Mouse (Mus musculus): ENCODE data around the gene BC107364.
"Not testable (repeated sequence)": the region's sequence is repeated elsewhere in the genome, so short reads cannot be mapped to it uniquely, and the experiment has no call there.

Gene BC107364

GRCm38 (mm10) chr3:96414126-96414950 lies 37.8 kb downstream of the BC107364 start:
- DNase-seq (ENCODE audit: low spot score) = peak; percentile 75

DNA sequence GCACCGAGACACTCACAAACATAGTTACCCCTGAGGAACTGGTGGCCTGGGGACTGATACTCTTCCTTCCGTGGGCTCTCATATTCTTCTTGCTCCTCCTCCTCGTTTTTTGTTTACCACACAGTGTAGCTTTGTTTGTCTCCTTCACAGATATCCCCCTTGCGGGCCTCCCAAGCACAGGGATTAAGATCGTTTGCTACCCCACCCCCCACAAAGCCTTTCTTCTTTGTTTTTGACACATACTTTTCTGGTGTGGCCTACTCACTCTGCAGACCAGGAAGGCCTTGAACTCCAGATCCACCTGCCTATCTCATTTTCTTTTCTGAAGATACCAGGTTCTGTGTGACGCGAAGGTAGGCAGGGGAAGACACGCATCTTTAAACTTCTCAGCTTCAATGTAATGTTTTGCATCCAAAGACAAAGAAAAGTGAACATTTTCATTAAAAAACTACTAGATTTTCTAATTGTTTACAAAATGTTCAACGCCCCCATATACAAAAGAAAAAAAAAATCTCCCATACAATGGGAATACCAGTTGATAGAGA lies 38.5 kb downstream of the BC107364 start:
- no peak for DNase-seq (ENCODE audit: low spot score)

DNA sequence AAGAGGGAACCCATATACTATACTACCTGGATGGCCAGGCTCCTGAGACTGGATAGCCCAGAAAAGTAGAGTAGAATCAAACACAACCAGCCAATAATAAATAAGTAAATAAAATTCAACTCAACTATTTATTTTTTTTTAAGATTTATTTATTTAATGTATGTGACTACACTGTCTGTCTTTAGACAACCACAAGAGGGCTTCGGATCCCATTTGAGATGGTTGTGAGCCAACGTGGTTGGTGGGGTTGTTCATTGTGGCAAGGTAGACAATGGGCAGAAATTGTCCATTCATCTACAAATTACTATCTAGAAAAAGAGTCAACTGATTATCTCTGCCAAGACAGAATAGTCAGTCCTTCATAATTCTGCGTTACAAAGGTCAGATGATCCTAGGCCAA lies 40.3 kb downstream of the BC107364 start:
- DNase-seq (ENCODE audit: low spot score) = no peak

GRCm38 (mm10) chr3:96410966-96411365 lies 41.1 kb downstream of the BC107364 start:
- no peak for DNase-seq (ENCODE audit: low spot score)

- DNase-seq (ENCODE audit: low spot score) = no peak
Observed at GRCm38 (mm10) chr3:96409701-96410246, 42.3 kb downstream of the BC107364 start.

GRCm38 (mm10) chr3:96408111-96408510 lies 44.0 kb downstream of the BC107364 start:
- DNase-seq (ENCODE audit: low spot score) = not testable (repeated sequence)

DNA sequence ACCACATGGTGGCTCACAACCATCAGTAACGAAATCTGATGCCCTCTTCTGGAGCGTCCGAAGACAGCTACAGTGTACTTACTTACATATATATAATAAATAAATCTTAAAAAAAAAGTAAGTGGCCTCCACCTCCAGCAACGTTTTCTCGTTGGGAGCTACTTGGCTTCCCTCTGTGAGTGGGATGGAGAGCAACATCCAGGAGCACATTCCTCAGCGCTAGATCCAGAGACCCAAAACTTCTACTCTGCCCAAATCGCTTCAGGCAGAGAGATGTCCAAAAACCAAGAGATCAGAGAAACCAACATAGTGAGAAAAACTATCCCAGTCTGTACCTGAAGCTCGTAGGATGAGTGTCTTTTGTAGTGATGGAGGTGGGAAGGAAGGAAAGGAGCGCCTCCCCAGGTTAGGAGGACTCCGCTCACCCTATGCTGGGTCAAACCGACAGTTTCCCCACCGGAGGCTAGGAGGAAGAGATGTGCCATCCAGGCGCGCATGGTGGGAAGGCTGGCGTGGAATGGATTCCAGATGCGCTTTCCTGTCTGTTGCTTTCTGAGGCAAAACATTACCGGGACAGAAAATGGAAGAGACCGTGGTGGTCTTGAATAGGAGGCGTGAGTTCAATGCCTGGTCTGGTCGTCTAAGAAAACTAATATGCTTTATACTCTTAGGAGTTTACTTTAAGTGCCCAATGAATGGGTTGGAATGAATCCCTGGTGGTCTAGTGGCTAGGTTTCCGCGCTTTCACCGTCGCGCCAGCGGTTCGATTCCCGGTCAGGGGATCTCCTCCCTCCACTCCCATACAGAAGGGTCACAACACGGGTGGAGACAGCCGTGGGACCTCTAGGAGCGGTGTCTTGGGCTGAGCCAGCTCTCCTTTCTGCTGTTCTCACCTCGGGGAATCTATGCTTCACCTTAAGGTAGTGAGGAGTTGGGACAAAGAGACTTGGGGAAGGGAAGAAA lies 46.3 kb downstream of the BC107364 start:
- no peak for DNase-seq (ENCODE audit: low spot score)

- no peak for DNase-seq (ENCODE audit: low spot score)
Observed at GRCm38 (mm10) chr3:96405004-96405403, 47.1 kb downstream of the BC107364 start.

DNA sequence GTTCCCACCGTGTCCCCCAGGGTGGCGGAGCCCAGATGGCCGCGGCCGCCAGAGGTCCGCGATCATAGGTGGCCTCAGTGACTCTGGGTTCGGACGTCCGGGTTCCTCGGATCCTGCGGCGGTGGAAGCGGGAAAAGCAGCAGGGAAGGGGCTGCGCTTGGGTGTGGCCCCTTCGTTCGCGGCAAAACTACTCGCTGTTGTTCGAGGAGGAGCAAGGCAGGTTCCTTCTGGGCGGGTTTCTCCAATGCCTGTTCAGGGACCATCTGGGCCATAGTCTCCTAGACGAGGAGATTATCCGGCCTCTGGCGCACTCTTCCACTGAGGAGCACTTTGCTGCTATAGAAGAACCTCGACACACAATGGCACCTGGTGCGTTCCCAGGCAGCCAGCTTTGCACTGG lies 47.7 kb downstream of the BC107364 start:
- DNase-seq (ENCODE audit: low spot score) = no peak

GRCm38 (mm10) chr3:96403016-96403415 lies 49.1 kb downstream of the BC107364 start:
- DNase-seq (ENCODE audit: low spot score) = no peak

DNA sequence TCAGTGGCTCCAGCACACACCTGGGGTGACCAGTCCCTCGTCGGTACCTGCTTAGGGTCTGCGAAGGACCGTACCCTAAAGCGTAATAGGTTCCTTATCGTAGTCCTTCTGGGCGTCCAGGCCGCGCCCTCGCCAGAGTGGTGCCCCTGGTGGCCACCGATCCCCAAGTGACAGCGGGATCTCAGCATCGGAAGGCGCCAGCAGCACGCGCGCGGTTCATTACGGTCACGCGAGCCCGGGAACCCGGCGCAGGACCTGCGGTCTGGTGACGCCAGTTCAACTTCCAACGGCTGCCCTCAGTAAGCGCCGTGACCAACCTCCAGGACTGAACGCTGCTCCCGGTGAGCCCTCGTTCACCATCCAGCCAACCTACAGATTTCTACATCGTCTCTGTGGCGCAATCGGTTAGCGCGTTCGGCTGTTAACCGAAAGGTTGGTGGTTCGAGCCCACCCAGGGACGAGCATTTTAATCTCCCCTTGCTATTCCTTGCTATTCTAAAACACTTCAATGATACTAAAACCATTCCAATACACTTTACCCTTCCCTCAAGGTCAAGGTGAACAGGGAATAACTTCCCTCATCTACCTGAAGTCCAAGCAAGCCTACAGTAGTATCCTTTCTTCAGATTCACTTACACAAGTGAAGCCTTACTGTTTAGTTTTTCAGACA lies 50.1 kb downstream of the BC107364 start:
- DNase-seq (ENCODE audit: low spot score) = no peak

- no peak for DNase-seq (ENCODE audit: low spot score)
Observed at GRCm38 (mm10) chr3:96401474-96401831, 50.7 kb downstream of the BC107364 start.

- no peak for DNase-seq (ENCODE audit: low spot score)
Observed at GRCm38 (mm10) chr3:96398911-96399310, 53.2 kb downstream of the BC107364 start.

- no peak for DNase-seq (ENCODE audit: low spot score)
Observed at GRCm38 (mm10) chr3:96396857-96397256, 55.2 kb downstream of the BC107364 start.

DNA sequence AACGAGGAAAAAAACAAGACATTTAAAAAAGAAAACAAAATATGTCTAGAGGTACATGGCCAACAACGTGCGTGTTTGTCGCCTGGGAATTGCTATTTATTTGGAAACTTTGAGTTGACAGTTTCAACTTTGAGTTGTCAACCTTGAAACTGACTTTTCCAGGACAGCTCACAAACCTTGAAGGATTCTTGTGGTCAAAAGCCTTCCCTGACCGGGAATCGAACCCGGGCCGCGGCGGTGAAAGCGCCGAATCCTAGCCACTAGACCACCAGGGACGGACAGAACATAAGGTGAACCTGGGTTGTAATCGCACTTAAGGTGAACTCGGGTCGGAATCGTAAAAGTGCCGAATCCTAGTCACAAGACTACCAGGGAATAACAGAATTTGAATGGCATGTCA lies 64.9 kb downstream of the BC107364 start:
- not testable (repeated sequence) for DNase-seq (ENCODE audit: low spot score)
